Mouse (Mus musculus) c-Kit-positive CD71-negative TER-119-negative erythroid progenitor cells, embryonic 14.5 days (primary cell): ENCODE results near the gene Erp27.

Experiments used
- DNase-seq: peaks from one replicate; pipeline ENCODE4 v3.0.0-alpha.2; 2013; ENCODE audit warnings: low read depth

The Erp27 gene

DNA sequence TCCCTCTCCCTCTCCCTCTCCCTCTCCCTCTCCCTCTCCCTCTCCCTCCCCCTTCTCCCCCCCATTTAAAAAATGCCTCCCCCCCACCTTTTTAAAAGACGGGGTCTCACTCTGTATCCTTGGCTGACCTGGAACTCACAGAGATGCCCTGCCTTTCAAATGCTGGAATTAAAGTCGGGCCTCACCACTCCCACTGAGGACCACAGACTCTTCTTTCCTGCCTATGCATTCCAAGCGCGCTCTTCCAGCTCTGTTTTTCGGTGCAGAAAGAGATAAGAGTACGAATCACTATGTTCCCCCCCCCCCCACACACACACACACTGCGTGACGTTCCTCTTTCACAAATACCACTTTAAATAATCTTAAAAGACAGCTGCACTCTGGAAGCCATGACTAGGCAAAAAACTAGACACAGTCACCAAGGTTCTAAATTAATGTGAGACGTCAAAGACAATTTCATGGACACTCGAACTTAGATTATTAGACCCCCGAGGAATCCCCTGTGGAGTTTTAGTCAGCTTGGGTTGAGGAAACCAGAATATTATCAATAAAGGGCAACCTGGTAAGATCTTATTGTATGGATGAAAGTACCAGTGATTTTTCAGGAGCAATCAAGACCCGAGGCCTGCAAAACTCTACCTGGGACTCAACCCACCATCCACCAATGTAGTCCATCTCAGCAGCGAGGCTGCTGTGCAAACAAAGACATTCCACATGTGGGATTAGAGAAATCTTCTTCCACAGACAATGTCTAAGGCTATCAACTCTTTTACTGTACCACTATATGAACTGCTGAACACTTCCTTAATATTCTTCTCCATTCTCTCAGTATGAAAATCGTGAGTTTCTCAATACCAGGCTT, 17.6 kb upstream of the Erp27 start:
- DNase-seq, result no peak

GRCm38 (mm10) chr6:136938331-136939126, 16.5 kb upstream of the Erp27 start:
- DNase-seq, result no peak

DNA sequence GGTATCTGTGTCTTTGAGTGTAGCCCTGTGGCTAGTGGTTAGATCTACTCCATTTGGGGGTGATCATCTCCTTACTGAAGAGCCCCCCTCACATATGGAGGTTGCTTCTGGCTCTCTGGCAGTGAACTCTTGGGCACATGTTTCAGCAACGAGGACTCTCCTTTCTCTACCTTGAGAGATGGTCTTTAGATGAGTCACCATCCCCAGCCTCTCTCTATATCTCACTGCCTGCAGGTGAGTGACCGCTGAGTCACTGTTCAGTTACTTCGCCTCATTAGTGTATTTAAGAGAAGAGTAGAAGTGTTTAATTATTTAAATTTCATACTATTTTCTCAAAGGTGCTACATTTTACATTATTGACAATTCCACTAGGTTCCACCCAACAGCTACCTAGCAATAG, 15.1 kb upstream of the Erp27 start:
- no peak for DNase-seq

DNA sequence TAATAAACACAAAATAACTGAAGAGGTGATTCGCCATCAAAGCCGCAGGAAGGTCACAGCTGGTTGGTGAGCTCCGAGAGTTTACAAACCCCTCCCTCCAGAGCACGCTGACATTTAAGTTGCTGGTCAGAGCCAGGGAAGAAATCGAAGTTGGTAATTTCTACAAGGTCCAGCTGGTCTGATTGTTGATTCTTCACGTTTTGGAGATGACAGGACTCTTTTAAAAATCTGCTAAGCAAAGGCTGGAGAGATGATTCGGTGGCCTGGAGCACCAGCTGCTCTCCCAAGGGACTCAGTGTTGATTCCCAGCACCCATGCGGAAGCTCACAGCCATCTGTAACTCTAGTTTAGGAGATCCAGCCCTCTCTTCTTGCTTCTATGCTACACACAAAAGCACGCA, 14.4 kb upstream of the Erp27 start:
- no peak for DNase-seq

- DNase-seq, result no peak
Measured at GRCm38 (mm10) chr6:136935233-136935632, 13.3 kb upstream of the Erp27 start.

DNA sequence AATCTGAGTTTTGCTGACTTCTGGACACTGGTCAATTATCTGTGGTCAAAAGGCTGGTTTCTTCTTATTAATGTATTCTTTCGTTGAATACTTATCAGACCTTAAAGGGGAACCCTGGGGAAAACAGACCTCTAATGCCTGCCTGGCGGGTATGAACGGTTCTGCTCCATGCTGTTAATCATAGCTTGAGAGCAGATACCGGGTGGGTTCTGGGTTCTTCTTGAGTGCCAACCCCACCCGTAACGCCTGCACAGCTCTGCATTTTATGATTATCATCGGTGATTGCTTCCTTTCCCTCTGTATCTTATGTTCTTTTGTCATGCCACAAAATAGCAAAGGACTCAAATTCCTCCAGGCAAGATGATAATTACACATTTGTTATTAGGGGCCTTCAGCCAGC, 12.1 kb upstream of the Erp27 start:
- no peak for DNase-seq

DNA sequence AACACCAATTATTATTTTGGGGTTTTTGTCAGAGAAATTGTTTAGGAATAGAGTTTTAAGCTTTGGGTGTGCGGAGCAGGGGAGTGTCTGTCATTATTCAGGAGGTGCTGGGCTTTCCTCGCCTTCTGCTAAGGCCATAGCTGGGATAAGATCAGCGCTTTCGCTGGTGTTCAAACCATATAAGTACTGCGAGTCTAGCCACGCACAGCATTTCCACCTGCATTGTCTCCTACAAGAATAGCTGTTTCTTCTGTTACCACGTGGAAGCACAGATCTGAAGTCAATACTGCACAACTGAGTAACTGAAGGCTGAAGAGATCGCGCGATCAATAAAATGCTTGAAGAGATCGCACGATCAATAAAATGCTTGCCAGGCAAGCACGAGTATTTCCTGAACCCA, 9.3 kb upstream of the Erp27 start:
- no peak for DNase-seq

GRCm38 (mm10) chr6:136930677-136931076, 8.7 kb upstream of the Erp27 start:
- DNase-seq, result peak; percentile 45

DNA sequence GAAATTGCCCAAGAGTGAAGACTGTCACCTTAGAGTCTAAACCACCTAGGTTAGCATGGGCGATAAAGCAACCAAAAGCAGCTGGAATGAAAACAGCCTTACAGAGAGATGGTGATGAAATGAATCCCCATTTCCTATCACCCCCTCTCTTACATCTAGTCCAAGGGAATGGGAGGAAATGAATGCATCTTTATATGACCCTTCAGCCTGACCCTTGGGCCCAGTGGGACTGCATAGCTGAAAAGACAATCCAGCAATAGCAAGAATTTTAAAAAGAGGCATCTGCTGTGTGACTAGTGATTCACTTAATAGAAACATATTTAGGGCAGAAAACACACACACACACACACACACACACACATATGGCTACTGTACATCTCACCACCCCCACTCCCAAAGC, 5.6 kb upstream of the Erp27 start:
- DNase-seq, result no peak

DNA sequence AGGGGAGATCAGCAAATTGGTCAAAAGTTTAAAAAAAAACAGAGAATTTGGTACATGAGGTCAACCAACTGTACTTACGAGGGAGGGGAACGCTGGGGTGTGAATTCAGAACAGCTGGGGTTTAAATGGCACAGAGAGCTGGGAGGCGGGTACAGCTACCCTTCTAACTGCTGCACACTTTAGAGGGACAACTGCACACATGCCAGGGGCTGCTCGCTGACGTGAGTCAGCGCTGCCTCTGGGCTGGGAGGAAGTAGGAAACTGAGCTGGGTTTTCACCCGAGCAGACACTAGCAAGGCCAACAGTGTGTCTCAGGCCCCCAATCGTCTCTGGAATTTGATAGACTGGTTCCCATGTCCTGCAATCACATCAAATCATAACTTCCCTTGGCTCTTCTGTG, 3.1 kb upstream of the Erp27 start:
- no peak for DNase-seq

- no peak for DNase-seq
Measured at GRCm38 (mm10) chr6:136923532-136923931, 1.6 kb upstream of the Erp27 start, which contains the start of gene Pde6h. Pde6h (plus strand) TSS chr6:136923832.

GRCm38 (mm10) chr6:136922871-136923270, 891 bp upstream of the Erp27 start:
- no peak for DNase-seq

- DNase-seq, result no peak
Measured at GRCm38 (mm10) chr6:136921601-136922000, 379 bp downstream of the Erp27 start.

DNA sequence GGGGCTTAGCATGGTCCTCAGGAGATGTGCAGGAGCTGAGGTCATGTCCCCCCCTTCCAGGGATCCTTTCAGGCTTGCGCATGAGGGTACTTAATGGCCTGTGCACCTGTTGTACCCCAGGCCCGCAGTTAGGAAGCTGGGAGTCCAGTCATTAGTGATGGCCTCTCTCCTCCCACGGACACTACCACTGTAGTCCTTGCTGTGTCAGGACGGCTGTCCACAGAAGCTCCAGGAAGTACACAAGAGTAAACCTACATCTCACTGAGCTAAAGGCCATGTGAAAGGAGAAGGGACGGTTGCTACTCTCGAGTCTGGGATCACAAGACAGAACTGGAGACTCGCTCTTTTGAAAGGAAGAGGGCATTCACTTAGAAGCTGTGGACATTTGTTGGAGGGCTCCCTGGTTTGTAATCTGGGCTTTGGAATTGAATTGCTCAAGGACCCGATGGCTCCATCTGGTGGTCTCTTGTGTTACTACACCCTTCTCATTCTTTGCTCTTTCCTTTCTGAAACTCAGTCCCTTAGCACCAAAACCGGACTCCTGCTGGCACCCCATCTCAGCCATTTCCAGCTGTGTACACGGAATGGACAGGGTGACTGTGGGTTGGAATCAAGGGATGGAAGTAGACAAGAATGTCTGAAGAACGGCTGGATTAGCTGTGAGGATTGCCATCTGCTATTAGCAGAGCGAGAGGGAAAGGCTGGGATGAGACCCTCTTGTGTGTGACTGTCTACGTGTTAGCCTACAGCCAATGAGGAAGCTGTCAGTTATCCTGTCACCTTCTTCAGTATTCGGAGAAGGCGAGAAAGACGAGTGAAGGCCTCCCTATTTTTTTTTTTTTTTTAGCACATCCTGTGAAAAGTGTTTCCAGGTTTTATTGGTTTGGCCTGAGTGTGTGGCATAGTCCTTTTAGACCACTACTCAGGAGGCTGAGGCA, 1.4 kb downstream of the Erp27 start:
- DNase-seq, result no peak

- DNase-seq, result no peak
Measured at GRCm38 (mm10) chr6:136917885-136918284, 4.1 kb downstream of the Erp27 start.

- no peak for DNase-seq
Measured at GRCm38 (mm10) chr6:136915721-136916395, 6.1 kb downstream of the Erp27 start.

DNA sequence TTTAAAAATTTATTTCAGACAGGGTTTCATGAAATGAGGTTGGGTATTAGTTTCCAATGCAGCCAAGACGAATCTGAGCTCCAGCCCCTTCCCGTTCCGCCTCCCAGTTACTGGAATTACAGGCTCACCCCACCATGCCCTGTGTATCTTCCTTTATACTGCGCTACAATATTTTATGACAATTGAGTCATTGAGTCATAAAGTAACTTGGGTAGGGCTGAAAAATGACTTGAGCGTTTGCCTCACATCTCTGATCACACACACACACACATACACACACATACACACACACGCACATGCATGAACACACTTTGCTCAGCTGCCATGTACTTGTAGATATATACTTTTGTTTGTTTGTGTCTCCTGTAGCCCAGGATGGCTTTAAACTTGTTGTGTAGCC, 7.7 kb downstream of the Erp27 start:
- DNase-seq, result no peak

- no peak for DNase-seq
Measured at GRCm38 (mm10) chr6:136913384-136914126, 8.4 kb downstream of the Erp27 start.

DNA sequence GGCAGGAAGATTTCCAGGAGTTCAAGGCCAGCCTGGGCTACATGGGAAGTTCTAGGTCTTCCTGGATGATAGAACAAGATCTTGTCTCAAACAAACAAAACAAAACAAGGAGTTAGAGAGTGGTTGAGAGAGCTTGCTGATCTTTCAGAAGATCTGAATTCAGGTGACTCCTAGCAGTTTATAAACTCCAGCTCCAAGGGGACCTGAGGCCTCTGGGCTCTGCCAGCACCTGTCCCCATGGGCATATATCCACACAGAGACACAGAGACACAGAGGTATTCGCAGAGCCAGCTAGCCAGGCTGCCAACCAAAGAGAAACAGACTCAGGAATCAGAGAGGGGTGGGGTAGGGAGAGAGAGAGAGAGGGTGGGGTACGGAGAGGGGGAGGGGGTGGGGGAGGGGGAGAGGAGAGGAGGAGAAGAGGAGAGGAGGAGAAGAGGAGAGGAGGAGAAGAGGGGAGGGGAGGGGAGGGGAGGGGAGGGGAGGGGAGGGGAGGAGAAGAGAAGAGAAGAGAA, 9.2 kb downstream of the Erp27 start:
- no peak for DNase-seq

GRCm38 (mm10) chr6:136910247-136910890, 11.6 kb downstream of the Erp27 start:
- no peak for DNase-seq
